In the genomic region with DNA sequence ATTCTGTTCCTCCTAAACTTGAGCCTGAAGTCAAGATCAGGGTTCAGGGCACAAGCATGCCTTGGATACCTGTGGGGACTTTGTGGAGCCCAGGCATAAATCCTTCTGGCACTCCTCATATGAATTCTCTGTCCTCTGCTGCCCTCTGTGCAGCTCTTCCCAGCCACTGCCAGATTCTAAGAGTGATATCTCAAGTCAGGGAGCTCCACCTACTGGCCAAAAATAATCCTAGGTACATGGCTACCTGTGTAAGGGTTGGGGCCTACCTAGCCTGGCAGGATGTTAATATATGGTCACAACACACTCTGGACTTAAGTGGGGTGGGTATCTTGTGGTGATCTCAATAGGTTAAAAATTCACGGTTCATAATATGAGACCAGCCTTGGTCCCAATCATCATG, we compare ENCODE assay signal across 7 mouse cellular contexts. TPM values are rescaled to one million over a fixed set of nuclear protein-coding genes. Genes with fewer than 3 reads are reported as not detected.
A peak's percentile ranks its signal among the peaks of the same experiment; 100 is the strongest.
DNase-seq lines count a peak whose midpoint lies in the region; ATAC-seq and TF ChIP-seq lines count a peak whose summit lies in the region.

No protein-coding gene starts in this region.

- peak; percentile 77 for DNase-seq in 416B (ENCODE audit: low read depth)
- DNase-seq in B cell, adult 2 months: peak; percentile 67 to 75
- DNase-seq in forebrain, postnatal 0 days: peak; percentile 45
- peak; percentile 86 for DNase-seq in lung, postnatal 0 days (ENCODE audit: low spot score)

- no peaks in the 10 kb centered on the region for H3K4me1 ChIP-seq in forebrain, postnatal 0 days (ENCODE audit: insufficient read depth)
- H3K4me1 ChIP-seq in kidney, embryonic 15.5 days: no peaks in the 10 kb centered on the region
- no peaks in the 10 kb centered on the region for H3K4me1 ChIP-seq in lung, postnatal 0 days (ENCODE audit: insufficient read depth, low read depth, low read length)
- H3K4me1 ChIP-seq in small intestine, adult 2 months (ENCODE audit: control insufficient read depth, insufficient read depth, insufficient read length, low read length): peaks cover 12% of the 10 kb centered on the region; the same call in 1 of the 2 replicates

- TF ChIP-seq CTCF in forebrain, postnatal 0 days (IDR thresholded peaks at IDR 0.05; ENCODE audit: low read depth): peak; percentile 77
- TF ChIP-seq CTCF in lung, postnatal 0 days (IDR thresholded peaks at IDR 0.05): peak; percentile 87
- TF ChIP-seq CTCF in small intestine, adult 2 months (IDR thresholded peaks at IDR 0.05; ENCODE audit: extremely low read depth, insufficient read length, insufficient replicate concordance, low read depth, low read length): peak; percentile 59; the same call in 1 of the 2 replicates

- H3K27ac ChIP-seq in forebrain, postnatal 0 days (ENCODE audit: low read depth, low read length): no peak overlapping the region
- H3K27ac ChIP-seq in kidney, embryonic 15.5 days: no peak overlapping the region
- no peak overlapping the region for H3K27ac ChIP-seq in lung, postnatal 0 days (ENCODE audit: low read length)
- H3K27ac ChIP-seq in small intestine, adult 2 months (ENCODE audit: insufficient read depth, low read depth, low read length): no peak overlapping the region

- no peak overlapping the region for H3K4me2 ChIP-seq in forebrain, postnatal 0 days (ENCODE audit: low read depth)
- H3K4me2 ChIP-seq in kidney, embryonic 15.5 days: no peak overlapping the region
- no peak overlapping the region for H3K4me2 ChIP-seq in lung, postnatal 0 days (replicated peaks; ENCODE audit: low read depth, low read length)

- TF ChIP-seq EP300 in lung, postnatal 0 days (IDR thresholded peaks at IDR 0.05): no peak

- H3K9ac ChIP-seq in forebrain, postnatal 0 days: no peak overlapping the region; the same call in 1 of the 2 replicates
- H3K9ac ChIP-seq in kidney, embryonic 15.5 days: no peak overlapping the region
- no peak overlapping the region for H3K9ac ChIP-seq in lung, postnatal 0 days (replicated peaks; ENCODE audit: low read depth)

- 61% methylated on average over 1 of the region's 1 CpGs for WGBS in forebrain, postnatal 0 days
- 57% methylated on average over 1 of the region's 1 CpGs for WGBS in kidney, embryonic 15.5 days
- 36% methylated on average over 1 of the region's 1 CpGs for WGBS in lung, postnatal 0 days
- 58% methylated on average over 1 of the region's 1 CpGs for WGBS in small intestine, adult 2 months

- no peak overlapping the region for H3K4me3 ChIP-seq in forebrain, postnatal 0 days (ENCODE audit: low read depth, low read length)
- H3K4me3 ChIP-seq in kidney, embryonic 15.5 days (replicated peaks): no peak overlapping the region
- no peak overlapping the region for H3K4me3 ChIP-seq in lung, postnatal 0 days (ENCODE audit: low read depth, low read length)
- no peak overlapping the region for H3K4me3 ChIP-seq in small intestine, adult 2 months (ENCODE audit: low read depth, low read length)

- H3K9me3 ChIP-seq in forebrain, postnatal 0 days (ENCODE audit: low read length): no peaks in the 10 kb centered on the region
- H3K9me3 ChIP-seq in kidney, embryonic 15.5 days (replicated peaks): no peaks in the 10 kb centered on the region
- no peaks in the 10 kb centered on the region for H3K9me3 ChIP-seq in lung, postnatal 0 days (ENCODE audit: low read length)

- TF ChIP-seq POLR2A in small intestine, adult 2 months (IDR thresholded peaks at IDR 0.05; ENCODE audit: low read depth, low read length): no peak

- ATAC-seq in cerebellum, adult (ENCODE audit: insufficient number of reproducible peaks, low FRiP score, low TSS enrichment): peak; percentile 59
- peak; percentile 65 for ATAC-seq in forebrain, postnatal 0 days
- peak; percentile 75; the same call in 1 of the 2 replicates for ATAC-seq in kidney, embryonic 15.5 days (replicated peaks; ENCODE audit: low FRiP score)
- ATAC-seq in lung, postnatal 0 days: peak; percentile 62

- H3K27me3 ChIP-seq in forebrain, postnatal 0 days (ENCODE audit: insufficient read depth, low read length): no peaks in the 10 kb centered on the region
- no peaks in the 10 kb centered on the region for H3K27me3 ChIP-seq in kidney, embryonic 15.5 days
- H3K27me3 ChIP-seq in lung, postnatal 0 days (replicated peaks; ENCODE audit: insufficient read depth, low read length): no peaks in the 10 kb centered on the region
- H3K27me3 ChIP-seq in small intestine, adult 2 months (ENCODE audit: control insufficient read depth, insufficient read depth, low read length): no peaks in the 10 kb centered on the region

- H3K36me3 ChIP-seq in forebrain, postnatal 0 days (ENCODE audit: insufficient read depth): peaks cover 85% of the 10 kb centered on the region
- H3K36me3 ChIP-seq in kidney, embryonic 15.5 days: peaks cover 89% of the 10 kb centered on the region
- H3K36me3 ChIP-seq in lung, postnatal 0 days (ENCODE audit: insufficient read depth, low read length): peaks cover 25% of the 10 kb centered on the region; the same call in 1 of the 2 replicates
- H3K36me3 ChIP-seq in small intestine, adult 2 months (ENCODE audit: control insufficient read depth, insufficient read depth, low read length): peaks cover 92% of the 10 kb centered on the region

RNA-seq across cellular contexts. Expression of a gene that starts 8.3 kb away (rescaled TPM):
- 5.7 and 8.7 TPM in 2 replicates for total RNA-seq in forebrain, postnatal 0 days (2014; rRNA removed)
- polyA plus RNA-seq in forebrain, postnatal 0 days (2015; fragmentation: Nextera tagmentation; extraction: Ambion mirVana): 4.3 and 6.3 TPM in 2 replicates
- polyA plus RNA-seq in kidney, embryonic 15.5 days (2015; fragmentation: Nextera tagmentation; extraction: Ambion mirVana): 10.2 and 11.1 TPM in 2 replicates
- polyA plus RNA-seq in lung, postnatal 0 days (2015; fragmentation: Nextera tagmentation; extraction: Ambion mirVana): 7.1 and 8.2 TPM in 2 replicates
- 15.0 and 20.1 TPM in 2 replicates for polyA plus RNA-seq in small intestine, adult 2 months (2012; rRNA removed)

RNA-seq across cellular contexts. Expression of a gene that starts 17.6 kb away (rescaled TPM):
- 54.5 and 59.5 TPM in 2 replicates for total RNA-seq in forebrain, postnatal 0 days (2014; rRNA removed)
- 8.6 and 11.6 TPM in 2 replicates for polyA plus RNA-seq in forebrain, postnatal 0 days (2015; fragmentation: Nextera tagmentation; extraction: Ambion mirVana)
- polyA plus RNA-seq in kidney, embryonic 15.5 days (2015; fragmentation: Nextera tagmentation; extraction: Ambion mirVana): 10.3 and 12.6 TPM in 2 replicates
- polyA plus RNA-seq in lung, postnatal 0 days (2015; fragmentation: Nextera tagmentation; extraction: Ambion mirVana): 5.9 and 6.3 TPM in 2 replicates
- polyA plus RNA-seq in small intestine, adult 2 months (2012; rRNA removed): 39.8 and 77.0 TPM in 2 replicates

RNA-seq across cellular contexts. Expression of a gene that starts 22.3 kb away (rescaled TPM):
- 17.5 and 27.2 TPM in 2 replicates for total RNA-seq in forebrain, postnatal 0 days (2014; rRNA removed)
- 32.2 and 34.8 TPM in 2 replicates for polyA plus RNA-seq in forebrain, postnatal 0 days (2015; fragmentation: Nextera tagmentation; extraction: Ambion mirVana)
- 25.5 and 28.1 TPM in 2 replicates for polyA plus RNA-seq in kidney, embryonic 15.5 days (2015; fragmentation: Nextera tagmentation; extraction: Ambion mirVana)
- 24.8 and 26.3 TPM in 2 replicates for polyA plus RNA-seq in lung, postnatal 0 days (2015; fragmentation: Nextera tagmentation; extraction: Ambion mirVana)
- polyA plus RNA-seq in small intestine, adult 2 months (2012; rRNA removed): 18.3 and 31.1 TPM in 2 replicates

RNA-seq across cellular contexts. Expression of a gene that starts 22.3 kb away (rescaled TPM):
- total RNA-seq in forebrain, postnatal 0 days (2014; rRNA removed): 77.6 and 79.1 TPM in 2 replicates
- 44.6 and 48.6 TPM in 2 replicates for polyA plus RNA-seq in forebrain, postnatal 0 days (2015; fragmentation: Nextera tagmentation; extraction: Ambion mirVana)
- 53.2 and 53.3 TPM in 2 replicates for polyA plus RNA-seq in kidney, embryonic 15.5 days (2015; fragmentation: Nextera tagmentation; extraction: Ambion mirVana)
- polyA plus RNA-seq in lung, postnatal 0 days (2015; fragmentation: Nextera tagmentation; extraction: Ambion mirVana): 36.8 and 39.9 TPM in 2 replicates
- 75.5 and 152 TPM in 2 replicates for polyA plus RNA-seq in small intestine, adult 2 months (2012; rRNA removed)

RNA-seq across cellular contexts. Expression of a gene that starts 23.5 kb away (rescaled TPM):
- 4.4 and 6.9 TPM in 2 replicates for total RNA-seq in forebrain, postnatal 0 days (2014; rRNA removed)
- 2.6 and 3.9 TPM in 2 replicates for polyA plus RNA-seq in forebrain, postnatal 0 days (2015; fragmentation: Nextera tagmentation; extraction: Ambion mirVana)
- polyA plus RNA-seq in kidney, embryonic 15.5 days (2015; fragmentation: Nextera tagmentation; extraction: Ambion mirVana): 4.3 and 4.9 TPM in 2 replicates
- polyA plus RNA-seq in lung, postnatal 0 days (2015; fragmentation: Nextera tagmentation; extraction: Ambion mirVana): 0.10 and 0.19 TPM in 2 replicates
- polyA plus RNA-seq in small intestine, adult 2 months (2012; rRNA removed): not detected in 2 replicates
